Comparison of ENCODE assay signal across 8 mouse cellular contexts in genomic region chr16:43303245-43304197, GRCm38 (mm10).
DNase-seq lines count a peak whose midpoint lies in the region; ATAC-seq and TF ChIP-seq lines count a peak whose summit lies in the region.

No protein-coding gene starts in this region.

- no peak for TF ChIP-seq EP300 in heart, postnatal 0 days (IDR thresholded peaks at IDR 0.05; ENCODE audit: low read depth)

- H3K4me2 ChIP-seq in heart, postnatal 0 days (ENCODE audit: low read depth, low read length): peak overlapping the region; percentile 2; the same call in 1 of the 2 replicates

- H3K27me3 ChIP-seq in heart, postnatal 0 days (ENCODE audit: control insufficient read depth, insufficient read depth, low read length): no peaks in the 10 kb centered on the region

- no peak; the same call in 1 of the 2 replicates for TF ChIP-seq CTCF in heart, postnatal 0 days (IDR thresholded peaks at IDR 0.05; ENCODE audit: low read depth)

- H3K9me3 ChIP-seq in heart, postnatal 0 days (replicated peaks; ENCODE audit: control insufficient read depth, low read length): no peaks in the 10 kb centered on the region

- WGBS in heart, postnatal 0 days: 29% methylated on average over 9 of the region's 9 CpGs

- H3K4me1 ChIP-seq in heart, postnatal 0 days (ENCODE audit: control insufficient read depth, insufficient read depth): peaks cover 18% of the 10 kb centered on the region

- H3K36me3 ChIP-seq in heart, postnatal 0 days (replicated peaks; ENCODE audit: control insufficient read depth, insufficient read depth, low read length): no peaks in the 10 kb centered on the region

- H3K9ac ChIP-seq in heart, postnatal 0 days (replicated peaks; ENCODE audit: low read depth, low read length): 0 out of 2 replicates have a peak overlapping the region, but pooled peaks have one; percentile 24

- DNase-seq in layer of hippocampus, adult 11-12 months (ENCODE audit: low spot score): peak; percentile 46
- DNase-seq in layer of hippocampus, postnatal 10 days (ENCODE audit: low spot score in 2 of 2): no peak
- peak; percentile 35 for DNase-seq in embryo, embryonic 11 days
- peak; percentile 84 for DNase-seq in heart, postnatal 0 days (ENCODE audit: low spot score)
- peak; percentile 36 for DNase-seq in layer of hippocampus, postnatal 36 days
- DNase-seq in thymus, postnatal 36 days: no peak
- DNase-seq in spleen, postnatal 10 days (ENCODE audit: low spot score in 2 of 2): no peak

- H3K4me3 ChIP-seq in heart, postnatal 0 days (ENCODE audit: low read depth, low read length): no peak overlapping the region

- H3K27ac ChIP-seq in heart, postnatal 0 days (ENCODE audit: low read depth): peak overlapping the region; percentile 94

- peak; percentile 28 for ATAC-seq in activated CD4-positive, CD25-positive, alpha-beta regulatory T cell, adult 4 months
- peak; percentile 90 for ATAC-seq in heart, postnatal 0 days (ENCODE audit: insufficient read depth, low read depth)

Comparison
In these comparisons a context has a peak if more than half of its experiments do, and no peak if none do; other contexts are left out.
1. DNase-seq: peak in layer of hippocampus, adult 11-12 months (single experiment), embryo, embryonic 11 days (single experiment), heart, postnatal 0 days (single experiment) and layer of hippocampus, postnatal 36 days (2 of 2); none in layer of hippocampus, postnatal 10 days (0 of 2), thymus, postnatal 36 days (0 of 2) and spleen, postnatal 10 days (0 of 2).